Mouse (Mus musculus) ES-E14 (cell line): Measurements from ENCODE around the gene Hpn.

ENCODE experiments used
- CHD2 ChIP-seq: IDR thresholded peaks from 2 replicates; pipeline ENCODE4 v1.6.1; 2014; ENCODE audit warnings: mild to moderate bottlenecking, low read depth, low read length, inconsistent platforms
- HCFC1 ChIP-seq: IDR thresholded peaks from 2 replicates; pipeline ENCODE4 v1.6.1; 2012; ENCODE audit warnings: low read length, inconsistent platforms, borderline replicate concordance; ENCODE audit not compliant: insufficient read depth

- TF ChIP-seq CHD2 = no peak
- no peak for TF ChIP-seq HCFC1
Observed at GRCm38 (mm10) chr7:31098697-31099611, 16.1 kb downstream of the Hpn start.
